Mouse (Mus musculus): Measurements from ENCODE around the gene Ctsf. TPM values are rescaled to one million over a fixed set of nuclear protein-coding genes. Genes with fewer than 3 reads are reported as not detected.
"Not testable (repeated sequence)": the region's sequence is repeated elsewhere in the genome, so short reads cannot be mapped to it uniquely, and the experiment has no call there.

The Ctsf gene
- polyA plus RNA-seq, 1 experiment from 2014 or later = 13.8 TPM

GRCm38 (mm10) chr19:4849800-4850199 is 5.1 kb upstream of the Ctsf start:
- 54% methylated on average over 4 of the region's 4 CpGs for WGBS
- Histone ChIP-seq H3K4me3 (ENCODE audit: low read depth, low read length) (no peak overlapping the region), H3K9me3 (ENCODE audit: low read depth, low read length) (no peaks in the 10 kb centered on the region), H3K4me1 (ENCODE audit: insufficient read depth) (no peaks in the 10 kb centered on the region; the same call in 1 of the 2 replicates), H3K27me3 (ENCODE audit: insufficient read depth, low read length) (no peaks in the 10 kb centered on the region), H3K4me2 (no peak overlapping the region), H3K9ac (no peak overlapping the region), H3K36me3 (ENCODE audit: insufficient read depth) (no peaks in the 10 kb centered on the region), H3K27ac (ENCODE audit: low read depth) (no peak overlapping the region)
- DNase-seq = no peak
- no peak for TF ChIP-seq CTCF (IDR thresholded peaks at IDR 0.05; ENCODE audit: low read depth)
- no peak for ATAC-seq (ENCODE audit: insufficient read depth)

- Histone ChIP-seq H3K9ac (no peak overlapping the region), H3K9me3 (ENCODE audit: low read depth, low read length) (no peaks in the 10 kb centered on the region), H3K4me2 (no peak overlapping the region), H3K4me3 (ENCODE audit: low read depth, low read length) (no peak overlapping the region), H3K27me3 (ENCODE audit: insufficient read depth, low read length) (peaks cover 2% of the 10 kb centered on the region; the same call in 1 of the 2 replicates), H3K36me3 (ENCODE audit: insufficient read depth) (no peaks in the 10 kb centered on the region), H3K27ac (ENCODE audit: low read depth) (no peak overlapping the region), H3K4me1 (ENCODE audit: insufficient read depth) (no peaks in the 10 kb centered on the region; the same call in 1 of the 2 replicates)
- no peak for DNase-seq
- ATAC-seq (ENCODE audit: insufficient read depth) = no peak
- TF ChIP-seq CTCF (IDR thresholded peaks at IDR 0.05; ENCODE audit: low read depth) = no peak
- WGBS = 37% methylated on average over 5 of the region's 5 CpGs
Measured at GRCm38 (mm10) chr19:4850281-4850680, 4.6 kb upstream of the Ctsf start.

GRCm38 (mm10) chr19:4855470-4855820 is 515 bp downstream of the Ctsf start:
- H3K27me3 ChIP-seq (ENCODE audit: insufficient read depth, low read length) = peaks cover 7% of the 10 kb centered on the region; the same call in 1 of the 2 replicates
- ATAC-seq (ENCODE audit: insufficient read depth) = no peak; the same call in 1 of the 2 replicates
- no peaks in the 10 kb centered on the region for H3K36me3 ChIP-seq (ENCODE audit: insufficient read depth)
- peak overlapping the region; percentile 51 for H3K4me3 ChIP-seq (ENCODE audit: low read depth, low read length)
- 2% methylated on average over 14 of the region's 14 CpGs for WGBS
- peak overlapping the region; percentile 62 for H3K9ac ChIP-seq
- H3K27ac ChIP-seq (ENCODE audit: low read depth) = no peak overlapping the region
- no peaks in the 10 kb centered on the region for H3K9me3 ChIP-seq (ENCODE audit: low read depth, low read length)
- no peaks in the 10 kb centered on the region; the same call in 1 of the 2 replicates for H3K4me1 ChIP-seq (ENCODE audit: insufficient read depth)
- DNase-seq = no peak
- no peak for TF ChIP-seq CTCF (IDR thresholded peaks at IDR 0.05; ENCODE audit: low read depth)
- peak overlapping the region; percentile 96 for H3K4me2 ChIP-seq

- ATAC-seq (ENCODE audit: insufficient read depth) (no peak), DNase-seq (no peak)
- no peak overlapping the region for H3K27ac ChIP-seq (ENCODE audit: low read depth)
- TF ChIP-seq CTCF (IDR thresholded peaks at IDR 0.05; ENCODE audit: low read depth) = no peak
- peak overlapping the region; percentile 96; the same call in 1 of the 2 replicates for H3K4me2 ChIP-seq
- no peaks in the 10 kb centered on the region; the same call in 1 of the 2 replicates for H3K4me1 ChIP-seq (ENCODE audit: insufficient read depth)
- no peaks in the 10 kb centered on the region for H3K36me3 ChIP-seq (ENCODE audit: insufficient read depth)
- no peak overlapping the region for H3K9ac ChIP-seq
- no peaks in the 10 kb centered on the region for H3K9me3 ChIP-seq (ENCODE audit: low read depth, low read length)
- H3K27me3 ChIP-seq (ENCODE audit: insufficient read depth, low read length) = peaks cover 7% of the 10 kb centered on the region; the same call in 1 of the 2 replicates
- H3K4me3 ChIP-seq (ENCODE audit: low read depth, low read length) = peak overlapping the region; percentile 51; the same call in 1 of the 2 replicates
- 75% methylated on average over 4 of the region's 4 CpGs for WGBS
Measured at GRCm38 (mm10) chr19:4855951-4856350, 1.0 kb downstream of the Ctsf start.

GRCm38 (mm10) chr19:4859081-4859480 is 4.2 kb downstream of the Ctsf start:
- H3K4me2 ChIP-seq = no peak overlapping the region
- no peaks in the 10 kb centered on the region for H3K9me3 ChIP-seq (ENCODE audit: low read depth, low read length)
- H3K9ac ChIP-seq = no peak overlapping the region
- H3K4me3 ChIP-seq (ENCODE audit: low read depth, low read length) = no peak overlapping the region
- no peak overlapping the region for H3K27ac ChIP-seq (ENCODE audit: low read depth)
- ATAC-seq (ENCODE audit: insufficient read depth) = no peak; the same call in 1 of the 2 replicates
- peaks cover 7% of the 10 kb centered on the region; the same call in 1 of the 2 replicates for H3K27me3 ChIP-seq (ENCODE audit: insufficient read depth, low read length)
- DNase-seq = no peak
- H3K36me3 ChIP-seq (ENCODE audit: insufficient read depth) = no peaks in the 10 kb centered on the region
- WGBS = 44% methylated on average over 6 of the region's 6 CpGs
- H3K4me1 ChIP-seq (ENCODE audit: insufficient read depth) = no peaks in the 10 kb centered on the region; the same call in 1 of the 2 replicates
- TF ChIP-seq CTCF (IDR thresholded peaks at IDR 0.05; ENCODE audit: low read depth) = no peak

GRCm38 (mm10) chr19:4863048-4863447 is 8.1 kb downstream of the Ctsf start:
- Histone ChIP-seq H3K4me3 (ENCODE audit: low read depth, low read length) (no peak overlapping the region), H3K36me3 (ENCODE audit: insufficient read depth) (no peaks in the 10 kb centered on the region), H3K9ac (no peak overlapping the region), H3K9me3 (ENCODE audit: low read depth, low read length) (no peaks in the 10 kb centered on the region), H3K4me1 (ENCODE audit: insufficient read depth) (no peaks in the 10 kb centered on the region), H3K27me3 (ENCODE audit: insufficient read depth, low read length) (0 out of 2 replicates have a peak, but pooled peaks cover 3% of the 10 kb centered on the region), H3K4me2 (no peak overlapping the region), H3K27ac (ENCODE audit: low read depth) (no peak overlapping the region)
- DNase-seq (no peak), ATAC-seq (ENCODE audit: insufficient read depth) (no peak)
- no peak for TF ChIP-seq CTCF (IDR thresholded peaks at IDR 0.05; ENCODE audit: low read depth)
- WGBS = 51% methylated on average over 6 of the region's 6 CpGs

GRCm38 (mm10) chr19:4865147-4865546 is 10.2 kb downstream of the Ctsf start:
- Histone ChIP-seq H3K4me1 (ENCODE audit: insufficient read depth) (no peaks in the 10 kb centered on the region), H3K4me2 (peak overlapping the region; percentile 40; the same call in 1 of the 2 replicates), H3K9me3 (ENCODE audit: low read depth, low read length) (no peaks in the 10 kb centered on the region), H3K27ac (ENCODE audit: low read depth) (no peak overlapping the region), H3K9ac (no peak overlapping the region; the same call in 1 of the 2 replicates), H3K27me3 (ENCODE audit: insufficient read depth, low read length) (0 out of 2 replicates have a peak, but pooled peaks cover 3% of the 10 kb centered on the region), H3K4me3 (ENCODE audit: low read depth, low read length) (no peak overlapping the region), H3K36me3 (ENCODE audit: insufficient read depth) (no peaks in the 10 kb centered on the region)
- TF ChIP-seq CTCF (IDR thresholded peaks at IDR 0.05; ENCODE audit: low read depth) = no peak
- ATAC-seq (ENCODE audit: insufficient read depth) (no peak), DNase-seq (peak; percentile 71)
- 3% methylated on average over 17 of the region's 17 CpGs for WGBS

- H3K9ac ChIP-seq; H3K27ac ChIP-seq (ENCODE audit: low read depth); H3K4me3 ChIP-seq (ENCODE audit: low read depth, low read length); ATAC-seq (ENCODE audit: insufficient read depth); H3K4me1 ChIP-seq (ENCODE audit: insufficient read depth); H3K36me3 ChIP-seq (ENCODE audit: insufficient read depth); H3K9me3 ChIP-seq (ENCODE audit: low read depth, low read length); DNase-seq; H3K4me2 ChIP-seq; H3K27me3 ChIP-seq (ENCODE audit: insufficient read depth, low read length): not testable (repeated sequence)
- WGBS = 68% methylated on average over 1 of the region's 1 CpGs
Measured at GRCm38 (mm10) chr19:4874613-4875012, 19.7 kb downstream of the Ctsf start.
